Mouse (Mus musculus): ENCODE results near the gene Phf11c. TPM values are rescaled to one million over a fixed set of nuclear protein-coding genes. Genes with fewer than 3 reads are reported as not detected.
"Not testable (repeated sequence)": the region's sequence is repeated elsewhere in the genome, so short reads cannot be mapped to it uniquely, and the experiment has no call there.

Phf11c gene
- polyA plus RNA-seq, 1 experiment from 2014 or later = 0.73 TPM

DNA sequence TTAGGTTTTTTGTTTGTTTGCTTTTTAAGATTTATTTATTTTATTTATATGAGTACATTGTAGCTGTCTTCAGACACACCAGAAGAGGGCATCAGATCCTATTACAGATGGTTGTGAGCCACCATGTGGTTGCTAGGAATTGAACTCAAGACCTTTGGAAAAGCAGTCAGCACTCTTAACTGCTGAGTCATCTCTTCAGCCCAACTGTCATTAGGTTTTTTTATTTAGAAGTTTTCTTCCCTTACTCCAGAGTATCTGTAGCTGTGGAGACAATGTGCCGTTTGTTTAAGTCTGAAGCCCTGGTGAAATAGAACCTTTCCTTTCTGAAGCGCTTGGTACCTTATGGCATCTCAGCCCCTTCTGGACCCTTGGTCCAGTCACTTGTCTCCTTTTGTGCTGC is 19.8 kb upstream of the Phf11c start:
- not testable (repeated sequence) for H3K4me1 ChIP-seq (replicated peaks); H3K27ac ChIP-seq; ATAC-seq (ENCODE audit: insufficient number of reproducible peaks, insufficient read depth, low FRiP score, low TSS enrichment, low read depth); H3K9ac ChIP-seq (replicated peaks); H3K4me2 ChIP-seq; H3K4me3 ChIP-seq (replicated peaks); H3K9me3 ChIP-seq; H3K27me3 ChIP-seq
- H3K36me3 ChIP-seq = peaks cover 61% of the 10 kb centered on the region
- WGBS = 92% methylated on average over 2 of the region's 2 CpGs

- Histone ChIP-seq H3K4me1 (replicated peaks) (no peaks in the 10 kb centered on the region), H3K27ac (no peak overlapping the region), H3K4me2 (no peak overlapping the region), H3K27me3 (no peaks in the 10 kb centered on the region), H3K9me3 (no peaks in the 10 kb centered on the region), H3K9ac (replicated peaks) (no peak overlapping the region), H3K36me3 (peaks cover 9% of the 10 kb centered on the region; the same call in 1 of the 2 replicates), H3K4me3 (replicated peaks) (no peak overlapping the region)
- WGBS = 79% methylated on average over 2 of the region's 2 CpGs
- ATAC-seq (ENCODE audit: insufficient number of reproducible peaks, insufficient read depth, low FRiP score, low TSS enrichment, low read depth) = no peak
Measured at GRCm38 (mm10) chr14:59396999-59397398, 1.8 kb upstream of the Phf11c start.

DNA sequence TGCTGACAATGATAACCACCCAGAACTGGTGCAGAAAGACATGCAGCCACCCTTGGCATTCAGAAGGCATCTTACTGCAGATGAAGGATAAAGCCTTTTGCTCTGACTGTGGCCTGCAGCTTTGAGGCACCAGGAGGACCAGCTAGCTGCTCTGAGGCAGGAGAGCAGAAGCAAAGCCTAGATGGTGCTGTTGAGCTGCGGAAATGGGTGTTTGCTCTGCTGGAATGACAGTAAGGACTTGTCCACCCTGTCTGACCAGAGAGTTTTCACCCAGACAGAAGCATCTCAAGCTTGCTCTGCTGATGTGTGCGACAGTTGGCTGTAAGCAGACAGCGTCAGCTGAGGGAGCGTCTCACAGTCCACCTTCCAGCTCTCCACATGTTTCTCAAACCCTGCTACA is 5.0 kb downstream of the Phf11c start:
- H3K27ac ChIP-seq; H3K4me3 ChIP-seq (replicated peaks); H3K4me2 ChIP-seq; H3K4me1 ChIP-seq (replicated peaks); H3K36me3 ChIP-seq; H3K9ac ChIP-seq (replicated peaks); ATAC-seq (ENCODE audit: insufficient number of reproducible peaks, insufficient read depth, low FRiP score, low TSS enrichment, low read depth); H3K27me3 ChIP-seq; H3K9me3 ChIP-seq: not testable (repeated sequence)
- 75% methylated on average over 4 of the region's 4 CpGs for WGBS

- Histone ChIP-seq H3K9ac (replicated peaks) (no peak overlapping the region), H3K4me2 (no peak overlapping the region), H3K36me3 (no peaks in the 10 kb centered on the region), H3K27me3 (no peaks in the 10 kb centered on the region), H3K4me1 (replicated peaks) (no peaks in the 10 kb centered on the region), H3K4me3 (replicated peaks) (no peak overlapping the region), H3K27ac (no peak overlapping the region), H3K9me3 (no peaks in the 10 kb centered on the region)
- ATAC-seq (ENCODE audit: insufficient number of reproducible peaks, insufficient read depth, low FRiP score, low TSS enrichment, low read depth) = no peak
- whole genome bisulfite sequencing = 62% methylated on average over 1 of the region's 1 CpGs
Measured at GRCm38 (mm10) chr14:59389532-59389931, 5.6 kb downstream of the Phf11c start.

GRCm38 (mm10) chr14:59370348-59371068 is 24.7 kb downstream of the Phf11c start:
- H3K27ac ChIP-seq = no peak overlapping the region
- H3K4me3 ChIP-seq (replicated peaks) = no peak overlapping the region
- no peak for ATAC-seq (ENCODE audit: insufficient number of reproducible peaks, insufficient read depth, low FRiP score, low TSS enrichment, low read depth)
- H3K4me2 ChIP-seq = no peak overlapping the region
- no peaks in the 10 kb centered on the region for H3K27me3 ChIP-seq
- peaks cover 18% of the 10 kb centered on the region; the same call in 1 of the 2 replicates for H3K9me3 ChIP-seq
- WGBS = 94% methylated on average over 25 of the region's 25 CpGs
- no peaks in the 10 kb centered on the region for H3K36me3 ChIP-seq
- no peaks in the 10 kb centered on the region for H3K4me1 ChIP-seq (replicated peaks)
- no peak overlapping the region for H3K9ac ChIP-seq (replicated peaks)

DNA sequence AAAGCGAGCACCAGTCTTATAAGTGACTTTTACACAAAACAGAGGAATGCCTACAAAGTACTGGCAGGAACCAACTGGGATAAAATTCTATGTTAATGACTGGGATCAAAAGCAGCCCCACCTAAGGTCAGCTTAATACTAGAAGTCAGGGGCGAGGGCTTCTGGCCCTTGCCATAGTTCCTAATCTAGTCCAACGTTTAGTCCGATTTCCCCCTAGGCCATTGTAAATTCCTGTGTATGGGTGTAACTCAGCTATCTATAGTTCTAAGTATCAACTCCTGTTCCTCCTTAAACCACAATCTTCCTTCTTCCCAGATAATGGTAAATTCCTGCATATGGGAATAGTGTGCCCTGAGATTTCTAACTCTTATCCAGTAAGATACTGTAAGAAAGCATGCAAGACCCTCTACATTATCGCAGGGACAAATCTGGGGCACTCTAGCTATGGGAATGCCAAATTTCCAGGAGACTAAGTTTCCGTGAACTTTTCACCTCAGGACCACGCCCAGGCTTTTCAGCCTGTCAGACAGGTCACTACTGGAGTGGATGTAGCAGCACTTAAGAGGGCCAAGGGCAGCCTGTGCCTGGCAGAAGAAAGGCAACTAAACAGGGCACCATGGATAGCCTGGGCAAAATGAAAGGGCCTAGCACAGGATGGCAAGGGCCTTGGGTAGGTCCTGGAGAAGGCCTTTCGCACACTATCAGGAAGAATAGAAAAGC is 28.6 kb downstream of the Phf11c start:
- no peak overlapping the region for H3K9ac ChIP-seq (replicated peaks)
- ATAC-seq (ENCODE audit: insufficient number of reproducible peaks, insufficient read depth, low FRiP score, low TSS enrichment, low read depth) = no peak
- H3K4me1 ChIP-seq (replicated peaks) = no peaks in the 10 kb centered on the region
- H3K36me3 ChIP-seq = no peaks in the 10 kb centered on the region
- H3K27me3 ChIP-seq = no peaks in the 10 kb centered on the region
- WGBS = 78% methylated on average over 8 of the region's 8 CpGs
- H3K27ac ChIP-seq = no peak overlapping the region
- H3K4me3 ChIP-seq (replicated peaks) = no peak overlapping the region
- peaks cover 13% of the 10 kb centered on the region; the same call in 1 of the 2 replicates for H3K9me3 ChIP-seq
- H3K4me2 ChIP-seq = no peak overlapping the region

DNA sequence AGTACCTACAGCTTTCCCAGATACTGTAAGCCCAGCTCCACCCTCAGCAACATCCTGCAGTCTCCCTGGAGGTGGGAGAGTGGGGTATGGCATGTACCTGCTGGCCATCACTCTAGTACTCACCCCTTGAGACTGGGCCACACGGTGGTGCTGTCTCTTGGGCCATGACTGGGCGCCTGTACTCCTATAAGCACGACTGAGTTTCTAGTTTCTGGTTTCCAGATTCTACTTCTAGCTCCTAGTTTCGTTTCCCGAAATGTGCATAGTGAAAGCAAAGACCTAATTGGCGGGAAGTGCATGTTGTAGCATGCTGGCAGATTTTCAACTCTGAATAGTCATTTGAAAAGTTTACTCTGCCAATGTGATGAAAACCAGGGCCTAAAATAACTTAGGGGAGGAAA is 29.9 kb downstream of the Phf11c start, which contains the start of gene Phf11d:
Gene Phf11d, minus strand, starts transcription at position 227 of the 401 bp plus-strand sequence.
- Histone ChIP-seq H3K27me3 (no peaks in the 10 kb centered on the region), H3K27ac (no peak within 1 kb of the TSS), H3K9ac (replicated peaks) (no peak within 1 kb of the TSS), H3K9me3 (peaks cover 1% of the 10 kb centered on the region; the same call in 1 of the 2 replicates), H3K4me3 (replicated peaks) (no peak within 1 kb of the TSS), H3K4me1 (replicated peaks) (no peaks in the 10 kb centered on the region), H3K36me3 (no peaks in the 10 kb centered on the region), H3K4me2 (no peak within 1 kb of the TSS)
- 69% methylated on average over 6 of the region's 6 CpGs for WGBS
- ATAC-seq (ENCODE audit: insufficient number of reproducible peaks, insufficient read depth, low FRiP score, low TSS enrichment, low read depth) = no peak

DNA sequence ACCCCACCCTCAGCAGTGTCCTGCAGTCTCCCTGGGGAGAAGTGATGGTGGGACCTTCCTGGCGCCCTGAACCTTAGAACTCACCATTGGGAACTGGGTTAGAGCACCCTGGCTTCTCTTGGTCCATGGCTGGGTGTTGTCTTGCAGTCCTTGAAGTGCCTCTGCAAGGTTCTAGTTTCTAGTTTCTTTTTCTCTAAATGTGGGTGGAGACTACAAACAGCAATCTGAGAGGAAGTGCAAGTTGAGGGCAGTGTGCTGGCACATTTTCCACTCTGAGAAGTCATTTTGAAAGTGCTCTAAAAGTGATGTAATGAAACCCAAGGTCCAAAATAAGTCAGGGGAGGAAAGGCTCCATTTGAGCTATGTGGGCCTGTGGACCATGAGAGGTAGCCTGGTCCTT is 54.0 kb downstream of the Phf11c start, which contains the start of gene Phf11b:
Gene Phf11b, minus strand, starts transcription at position 163 of the 400 bp plus-strand sequence.
- H3K9me3 ChIP-seq; ATAC-seq (ENCODE audit: insufficient number of reproducible peaks, insufficient read depth, low FRiP score, low TSS enrichment, low read depth); H3K27ac ChIP-seq; H3K4me3 ChIP-seq (replicated peaks); H3K4me2 ChIP-seq; H3K9ac ChIP-seq (replicated peaks); H3K27me3 ChIP-seq; H3K4me1 ChIP-seq (replicated peaks); H3K36me3 ChIP-seq: not testable (repeated sequence)
- WGBS = 75% methylated on average over 1 of the region's 1 CpGs

DNA sequence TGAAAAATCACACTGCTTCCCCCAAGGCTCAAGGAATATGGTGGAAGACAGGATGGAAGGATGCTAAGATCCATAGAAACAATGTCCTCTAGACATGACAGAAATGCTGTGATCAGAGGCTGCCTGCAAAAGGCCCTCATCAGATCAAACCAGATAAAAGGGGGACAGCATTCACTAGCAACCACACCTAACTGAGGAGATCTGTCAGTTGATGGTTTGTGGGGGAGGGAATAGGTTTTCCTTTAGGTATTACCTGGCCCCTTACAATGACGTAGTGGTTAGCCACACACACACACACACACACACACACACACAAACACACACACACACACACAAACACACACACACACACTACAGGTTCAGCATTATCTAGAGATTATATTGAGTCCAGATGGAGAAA is 55.6 kb downstream of the Phf11c start:
- ATAC-seq (ENCODE audit: insufficient number of reproducible peaks, insufficient read depth, low FRiP score, low TSS enrichment, low read depth) = no peak
- Histone ChIP-seq H3K4me2 (no peak overlapping the region), H3K27me3 (no peaks in the 10 kb centered on the region), H3K4me3 (replicated peaks) (no peak overlapping the region), H3K4me1 (replicated peaks) (no peaks in the 10 kb centered on the region), H3K36me3 (no peaks in the 10 kb centered on the region), H3K9me3 (no peaks in the 10 kb centered on the region), H3K27ac (no peak overlapping the region), H3K9ac (replicated peaks) (no peak overlapping the region)
- WGBS = 100% methylated on average over 1 of the region's 1 CpGs

DNA sequence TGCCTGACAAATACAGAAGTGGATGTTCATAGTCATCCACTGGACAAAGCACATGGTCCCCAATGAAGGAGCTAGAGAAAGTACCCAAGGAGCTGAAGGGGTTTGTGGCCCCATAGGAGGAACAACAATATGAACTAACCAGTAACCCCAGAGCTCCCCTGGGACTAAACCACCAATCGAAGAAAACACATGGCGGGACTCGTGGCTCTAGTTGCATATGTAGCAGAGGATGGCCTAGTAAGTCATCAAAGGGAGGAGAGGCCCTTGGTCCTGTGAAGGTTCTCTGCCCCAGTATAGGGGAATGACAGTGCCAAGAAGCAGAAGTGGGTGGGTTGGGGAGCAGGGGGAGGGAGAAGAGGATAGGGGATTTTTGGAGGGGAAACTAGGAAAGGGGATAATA is 59.1 kb downstream of the Phf11c start:
- H3K4me2 ChIP-seq; H3K27ac ChIP-seq; ATAC-seq (ENCODE audit: insufficient number of reproducible peaks, insufficient read depth, low FRiP score, low TSS enrichment, low read depth); H3K4me1 ChIP-seq (replicated peaks); H3K9ac ChIP-seq (replicated peaks); H3K4me3 ChIP-seq (replicated peaks); H3K27me3 ChIP-seq; H3K36me3 ChIP-seq; H3K9me3 ChIP-seq: not testable (repeated sequence)
- WGBS = 83% methylated on average over 3 of the region's 3 CpGs

All from limb, embryonic 12.5 days (tissue).